Mouse (Mus musculus) adipose tissue, adult 10 weeks (tissue): ENCODE results near the gene Tnni1. TPM values are rescaled to one million over a fixed set of nuclear protein-coding genes. Genes with fewer than 3 reads are reported as not detected.

Experiments
- polyA plus RNA-seq: library from polyadenylated mRNA; stranded (reverse); fragments of 350-450 nt; fragmentation: Illumina TruSeq; extraction: RNeasy Lipid Tissue Mini Kit (QIAGEN cat#74804); gene quantifications from one replicate; pipeline ENCODE4 v1.2.3, GENCODE M21; 2014; ENCODE audit warnings: low read depth, low replicate concordance

Tnni1 gene
- polyA plus RNA-seq: 0.31 TPM

GRCm38 (mm10) chr1:135778780-135779535 is at the start of gene Tnni1:
Gene Tnni1 (plus strand): TSS chr1:135779434.

GRCm38 (mm10) chr1:135765645-135766591 is 13.3 kb upstream of the Tnni1 start, which contains the start of gene Phlda3:
Gene Phlda3 (plus strand): TSS chr1:135766119.

GRCm38 (mm10) chr1:135818481-135819086 is 39.4 kb downstream of the Tnni1 start, which contains the start of gene Lad1:
Gene Lad1 (plus strand): TSS chr1:135818598.

GRCm38 (mm10) chr1:135835716-135836483 is 56.7 kb downstream of the Tnni1 start, which contains the start of gene Tnnt2:
Gene Tnnt2 (plus strand): TSS chr1:135836354.

Other genes starting within 250 kb of the Tnni1 start
- gene Nav1, start 172.1 kb upstream of the Tnni1 start, polyA plus RNA-seq: 22.9 TPM
- gene Csrp1, start 59.4 kb upstream of the Tnni1 start, polyA plus RNA-seq: 215 TPM
- 77.5 TPM for gene Phlda3, start 13.3 kb upstream of the Tnni1 start, polyA plus RNA-seq
- 27.6 TPM for gene Lad1, start 39.2 kb downstream of the Tnni1 start, polyA plus RNA-seq
- gene Tnnt2, start 56.9 kb downstream of the Tnni1 start, polyA plus RNA-seq: 29.7 TPM
- 2.0 TPM for gene Pkp1, start 139.8 kb downstream of the Tnni1 start, polyA plus RNA-seq
- gene Igfn1, start 226.9 kb downstream of the Tnni1 start, polyA plus RNA-seq: 0.73 TPM
- 45.9 TPM for gene Tmem9, start 228.7 kb downstream of the Tnni1 start, polyA plus RNA-seq